Mouse (Mus musculus): ENCODE data around the gene Ehmt2. TPM values are rescaled to one million over a fixed set of nuclear protein-coding genes. Genes with fewer than 3 reads are reported as not detected.

The Ehmt2 gene
- total RNA-seq, 2 experiments from 2014 or later: 87.0 to 120 TPM

Other genes with a start within 250 kb of the Ehmt2 start
Only the 30 nearest of the 37 such genes appear.
- 0.23 TPM in 1 of 2 replicates, not detected in the other for gene C4b, start 154.6 kb upstream of the Ehmt2 start, total RNA-seq (2014; fragmentation: Nextera tagmentation)
- gene C4b, start 154.6 kb upstream of the Ehmt2 start, total RNA-seq (2017): 0.09 TPM in 1 of 2 replicates, not detected in the other
- not detected in 2 replicates for gene Cyp21a1, start 93.9 kb upstream of the Ehmt2 start, total RNA-seq (2014; fragmentation: Nextera tagmentation)
- gene Cyp21a1, start 93.9 kb upstream of the Ehmt2 start, total RNA-seq (2017): not detected in 2 replicates
- gene Stk19, start 61.5 kb upstream of the Ehmt2 start, total RNA-seq (2014; fragmentation: Nextera tagmentation): 24.0 and 47.6 TPM in 2 replicates
- gene Stk19, start 61.5 kb upstream of the Ehmt2 start, total RNA-seq (2017): 23.1 and 29.0 TPM in 2 replicates
- gene Dxo, start 61.5 kb upstream of the Ehmt2 start, total RNA-seq (2014; fragmentation: Nextera tagmentation): 28.3 and 50.7 TPM in 2 replicates
- 30.2 and 32.1 TPM in 2 replicates for gene Dxo, start 61.5 kb upstream of the Ehmt2 start, total RNA-seq (2017)
- gene Skiv2l, start 48.3 kb upstream of the Ehmt2 start, total RNA-seq (2014; fragmentation: Nextera tagmentation): 31.1 and 48.4 TPM in 2 replicates
- 29.3 and 43.9 TPM in 2 replicates for gene Skiv2l, start 48.3 kb upstream of the Ehmt2 start, total RNA-seq (2017)
- gene Nelfe, start 48.1 kb upstream of the Ehmt2 start, total RNA-seq (2014; fragmentation: Nextera tagmentation): 53.3 and 54.5 TPM in 2 replicates
- 37.1 and 57.3 TPM in 2 replicates for gene Nelfe, start 48.1 kb upstream of the Ehmt2 start, total RNA-seq (2017)
- not detected in 2 replicates for gene Cfb, start 36.0 kb upstream of the Ehmt2 start, total RNA-seq (2014; fragmentation: Nextera tagmentation)
- gene Cfb, start 36.0 kb upstream of the Ehmt2 start, total RNA-seq (2017): not detected in 2 replicates
- gene Zbtb12, start 19.0 kb upstream of the Ehmt2 start, total RNA-seq (2014; fragmentation: Nextera tagmentation): 12.2 and 14.2 TPM in 2 replicates
- 13.3 and 15.3 TPM in 2 replicates for gene Zbtb12, start 19.0 kb upstream of the Ehmt2 start, total RNA-seq (2017)
- not detected in 2 replicates for gene Gm20547, start 16.4 kb upstream of the Ehmt2 start, total RNA-seq (2014; fragmentation: Nextera tagmentation)
- not detected in 2 replicates for gene Gm20547, start 16.4 kb upstream of the Ehmt2 start, total RNA-seq (2017)
- gene C2, start 204 bp upstream of the Ehmt2 start, total RNA-seq (2014; fragmentation: Nextera tagmentation): 1.5 and 7.7 TPM in 2 replicates
- gene C2, start 204 bp upstream of the Ehmt2 start, total RNA-seq (2017): 0.47 TPM in 1 of 2 replicates, not detected in the other
- 0.41 TPM in 1 of 2 replicates, not detected in the other for gene Slc44a4, start 16.0 kb downstream of the Ehmt2 start, total RNA-seq (2014; fragmentation: Nextera tagmentation)
- 0.78 and 1.8 TPM in 2 replicates for gene Slc44a4, start 16.0 kb downstream of the Ehmt2 start, total RNA-seq (2017)
- gene Neu1, start 32.8 kb downstream of the Ehmt2 start, total RNA-seq (2014; fragmentation: Nextera tagmentation): 30.3 and 35.3 TPM in 2 replicates
- 27.0 and 32.4 TPM in 2 replicates for gene Neu1, start 32.8 kb downstream of the Ehmt2 start, total RNA-seq (2017)
- 11.4 and 13.9 TPM in 2 replicates for gene Hspa1b, start 60.8 kb downstream of the Ehmt2 start, total RNA-seq (2014; fragmentation: Nextera tagmentation)
- gene Hspa1b, start 60.8 kb downstream of the Ehmt2 start, total RNA-seq (2017): 67.7 and 68.3 TPM in 2 replicates
- not detected in 2 replicates for gene Gm20481, start 71.4 kb downstream of the Ehmt2 start, total RNA-seq (2014; fragmentation: Nextera tagmentation)
- gene Gm20481, start 71.4 kb downstream of the Ehmt2 start, total RNA-seq (2017): 0.34 and 1.4 TPM in 2 replicates
- 5.5 and 6.2 TPM in 2 replicates for gene Hspa1a, start 73.7 kb downstream of the Ehmt2 start, total RNA-seq (2014; fragmentation: Nextera tagmentation)
- 45.2 and 49.0 TPM in 2 replicates for gene Hspa1a, start 73.7 kb downstream of the Ehmt2 start, total RNA-seq (2017)
- gene Hspa1l, start 74.2 kb downstream of the Ehmt2 start, total RNA-seq (2014; fragmentation: Nextera tagmentation): not detected in 2 replicates
- 0.09 TPM in 1 of 2 replicates, not detected in the other for gene Hspa1l, start 74.2 kb downstream of the Ehmt2 start, total RNA-seq (2017)
- gene Lsm2, start 83.4 kb downstream of the Ehmt2 start, total RNA-seq (2014; fragmentation: Nextera tagmentation): 129 and 305 TPM in 2 replicates
- gene Lsm2, start 83.4 kb downstream of the Ehmt2 start, total RNA-seq (2017): 42.0 and 71.6 TPM in 2 replicates
- 75.6 and 150 TPM in 2 replicates for gene Vars, start 102.5 kb downstream of the Ehmt2 start, total RNA-seq (2014; fragmentation: Nextera tagmentation)
- 174 and 181 TPM in 2 replicates for gene Vars, start 102.5 kb downstream of the Ehmt2 start, total RNA-seq (2017)
- 0.11 and 0.19 TPM in 2 replicates for gene Vwa7, start 118.1 kb downstream of the Ehmt2 start, total RNA-seq (2014; fragmentation: Nextera tagmentation)
- gene Vwa7, start 118.1 kb downstream of the Ehmt2 start, total RNA-seq (2017): not detected in 2 replicates
- gene Sapcd1, start 129.5 kb downstream of the Ehmt2 start, total RNA-seq (2014; fragmentation: Nextera tagmentation): 2.5 TPM in 1 of 2 replicates, not detected in the other
- gene Sapcd1, start 129.5 kb downstream of the Ehmt2 start, total RNA-seq (2017): 0.90 TPM in 1 of 2 replicates, not detected in the other
- 0.19 and 6.8 TPM in 2 replicates for gene Msh5, start 148.3 kb downstream of the Ehmt2 start, total RNA-seq (2014; fragmentation: Nextera tagmentation)
- gene Msh5, start 148.3 kb downstream of the Ehmt2 start, total RNA-seq (2017): 0.62 and 3.6 TPM in 2 replicates
- gene Clic1, start 151.5 kb downstream of the Ehmt2 start, total RNA-seq (2014; fragmentation: Nextera tagmentation): 231 and 245 TPM in 2 replicates
- gene Clic1, start 151.5 kb downstream of the Ehmt2 start, total RNA-seq (2017): 268 and 347 TPM in 2 replicates
- gene Ddah2, start 160.6 kb downstream of the Ehmt2 start, total RNA-seq (2014; fragmentation: Nextera tagmentation): 3.4 TPM in 1 of 2 replicates, not detected in the other
- 0.57 and 3.7 TPM in 2 replicates for gene Ddah2, start 160.6 kb downstream of the Ehmt2 start, total RNA-seq (2017)
- gene Ly6g6c, start 166.9 kb downstream of the Ehmt2 start, total RNA-seq (2014; fragmentation: Nextera tagmentation): not detected in 2 replicates
- gene Ly6g6c, start 166.9 kb downstream of the Ehmt2 start, total RNA-seq (2017): not detected in 2 replicates
- not detected in 2 replicates for gene Mpig6b, start 167.7 kb downstream of the Ehmt2 start, total RNA-seq (2014; fragmentation: Nextera tagmentation)
- not detected in 2 replicates for gene Mpig6b, start 167.7 kb downstream of the Ehmt2 start, total RNA-seq (2017)
- gene Ly6g6e, start 178.4 kb downstream of the Ehmt2 start, total RNA-seq (2014; fragmentation: Nextera tagmentation): not detected in 2 replicates
- not detected in 2 replicates for gene Ly6g6e, start 178.4 kb downstream of the Ehmt2 start, total RNA-seq (2017)
- not detected in 2 replicates for gene Ly6g6d, start 179.6 kb downstream of the Ehmt2 start, total RNA-seq (2014; fragmentation: Nextera tagmentation)
- gene Ly6g6d, start 179.6 kb downstream of the Ehmt2 start, total RNA-seq (2017): not detected in 2 replicates
- not detected in 2 replicates for gene Ly6g6f, start 187.1 kb downstream of the Ehmt2 start, total RNA-seq (2014; fragmentation: Nextera tagmentation)
- not detected in 2 replicates for gene Ly6g6f, start 187.1 kb downstream of the Ehmt2 start, total RNA-seq (2017)
- gene Abhd16a, start 190.8 kb downstream of the Ehmt2 start, total RNA-seq (2014; fragmentation: Nextera tagmentation): 26.7 and 33.3 TPM in 2 replicates
- gene Abhd16a, start 190.8 kb downstream of the Ehmt2 start, total RNA-seq (2017): 27.7 and 35.0 TPM in 2 replicates
- not detected in 2 replicates for gene Ly6g5c, start 209.8 kb downstream of the Ehmt2 start, total RNA-seq (2014; fragmentation: Nextera tagmentation)
- gene Ly6g5c, start 209.8 kb downstream of the Ehmt2 start, total RNA-seq (2017): not detected in 2 replicates